Mouse (Mus musculus) skeletal muscle tissue, adult 2 months (tissue): Measurements from ENCODE around the gene 2010111I01Rik.
"Not testable (repeated sequence)": the region's sequence is repeated elsewhere in the genome, so short reads cannot be mapped to it uniquely, and the experiment has no call there.

Experiments
- DNase-seq: peaks from one replicate; pipeline ENCODE4 v3.0.0-alpha.2; 2012; ENCODE audit warnings: low read depth, low spot score

The 2010111I01Rik gene

DNA sequence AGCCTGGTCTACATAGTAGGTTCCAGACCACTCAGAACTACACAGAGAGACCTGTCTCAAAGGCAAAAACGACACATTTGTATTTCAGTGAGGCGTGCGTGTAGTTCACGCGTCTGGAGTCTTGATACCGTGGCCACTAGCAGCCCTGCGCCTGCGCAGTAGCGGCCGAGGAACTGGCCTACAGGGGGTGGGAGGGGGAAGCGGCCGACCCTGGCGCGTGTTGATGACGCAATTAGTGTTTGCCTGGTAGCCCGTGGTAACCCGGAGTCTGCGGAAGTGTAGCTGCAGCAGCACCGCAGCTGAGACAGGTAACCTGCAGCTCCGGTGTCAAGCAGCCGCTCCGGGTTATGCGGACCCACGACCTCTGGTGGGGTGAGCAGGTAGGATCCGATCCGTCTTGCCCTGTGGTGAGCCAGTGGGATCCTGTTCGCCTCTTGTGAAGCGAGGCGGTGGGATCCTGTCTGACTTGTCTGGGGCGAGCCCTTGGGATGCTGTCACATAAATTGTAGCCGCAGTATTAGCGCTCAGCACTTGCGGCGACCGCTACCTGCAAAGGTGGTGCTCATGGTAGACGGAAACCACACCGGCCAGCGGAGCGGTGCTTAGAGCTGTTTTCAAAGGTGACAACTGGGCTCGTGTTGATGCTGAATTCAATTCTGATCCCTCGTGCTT, at the start of gene 2010111I01Rik:
Gene 2010111I01Rik (plus strand): TSS at position 254 of the 672 bp plus-strand sequence.
- peak; percentile 96 for DNase-seq

DNA sequence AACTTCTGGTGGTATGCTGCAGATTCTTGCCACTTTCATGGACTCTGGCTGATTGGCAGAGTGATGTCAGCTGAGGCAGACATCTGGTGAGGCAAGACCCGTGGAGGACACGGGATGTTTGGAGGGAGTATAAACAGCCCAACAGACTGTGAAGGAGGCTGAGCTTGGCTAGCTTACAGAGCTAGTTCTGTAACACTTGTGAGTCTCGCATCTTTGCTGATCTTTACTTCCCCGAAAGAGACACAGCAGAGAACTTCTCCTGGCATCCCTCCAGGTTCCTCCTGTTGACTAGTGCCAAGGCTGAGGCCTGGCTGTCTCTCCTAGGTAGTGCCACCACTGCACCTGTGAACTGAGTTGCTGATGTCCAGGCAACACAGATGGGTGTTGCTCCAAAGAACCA, 48.0 kb upstream of the 2010111I01Rik start:
- DNase-seq = no peak

DNA sequence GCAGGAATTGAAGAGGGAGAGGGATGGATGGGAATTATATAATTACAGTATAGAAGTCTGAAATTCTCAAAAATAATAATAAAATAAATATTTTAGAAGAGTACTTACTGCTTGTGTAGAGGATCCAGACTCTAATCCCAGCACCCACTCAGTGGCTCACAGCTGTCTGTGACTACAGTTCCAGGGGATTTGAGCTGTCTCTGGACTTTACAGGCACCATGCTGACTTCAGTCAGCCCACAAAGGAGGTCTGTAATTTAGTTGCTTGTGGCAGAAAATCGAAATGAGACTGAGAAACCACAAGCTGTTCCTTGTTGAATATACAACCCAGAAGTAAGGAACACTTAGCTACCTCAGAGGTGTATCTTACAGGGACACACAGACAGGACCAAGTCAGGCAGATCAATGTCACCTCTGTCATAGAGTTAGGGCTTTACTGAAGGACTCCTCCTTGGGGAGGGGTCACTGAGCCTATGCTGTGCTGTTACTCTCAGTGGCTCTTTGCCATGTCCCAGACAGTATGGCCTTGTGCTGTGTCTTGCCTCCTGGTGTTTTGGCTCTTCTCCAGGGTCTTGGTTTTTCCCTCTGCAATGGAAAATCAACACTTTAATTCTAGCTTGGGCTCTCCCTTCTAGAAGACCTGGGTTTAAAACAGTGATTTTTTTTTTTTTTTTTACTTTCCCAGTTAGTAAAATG, 47.1 kb upstream of the 2010111I01Rik start:
- no peak for DNase-seq

DNA sequence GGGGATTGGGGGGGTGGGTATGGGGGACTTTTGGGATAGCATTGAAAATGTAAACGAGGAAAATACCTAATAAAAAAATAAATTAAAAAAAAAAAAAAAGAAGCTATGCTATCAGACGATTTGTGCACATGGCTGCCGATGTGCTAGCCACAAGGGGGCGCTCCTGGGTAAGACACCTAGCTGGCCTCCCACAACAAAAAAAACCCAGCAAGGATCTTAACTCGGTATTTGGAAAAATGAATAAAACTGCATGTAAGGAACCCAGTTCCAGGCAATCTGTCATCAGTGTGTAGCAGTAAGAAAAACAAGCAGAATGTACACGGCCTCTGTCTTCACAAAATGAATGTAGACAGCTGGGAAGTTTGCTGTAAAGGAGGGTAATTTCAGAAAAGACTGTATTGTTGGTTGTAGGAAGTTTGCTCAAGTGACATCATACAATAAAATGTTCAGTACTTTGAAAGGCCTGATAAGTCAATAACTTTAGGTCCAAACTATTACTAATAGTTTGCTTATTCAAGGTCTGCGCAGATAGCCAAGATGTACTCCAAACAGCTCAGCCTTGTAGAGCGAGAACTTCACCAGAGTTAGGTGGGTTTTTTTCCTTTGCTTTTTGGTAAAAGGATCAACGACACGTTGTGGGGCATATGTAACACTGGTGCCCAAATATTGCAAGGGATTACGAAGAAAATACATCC, 44.9 kb upstream of the 2010111I01Rik start:
- peak; percentile 45 for DNase-seq

DNA sequence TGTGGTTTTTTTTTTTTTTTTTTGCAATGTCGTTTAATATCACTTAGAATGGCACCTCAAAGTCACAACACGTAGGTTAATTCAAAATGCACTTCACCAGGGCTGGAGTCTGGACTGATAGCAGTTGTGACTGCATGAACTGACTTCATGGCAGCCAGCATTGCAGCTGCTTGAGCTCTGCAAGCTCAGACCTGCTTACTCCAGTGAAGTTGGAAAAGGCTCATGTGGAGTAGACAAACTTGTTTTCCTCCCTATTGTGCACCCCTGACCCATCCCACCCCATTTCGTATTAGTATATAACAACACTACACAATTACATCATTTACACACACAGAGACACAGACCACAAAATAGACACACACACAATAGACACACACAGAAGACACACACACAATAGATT, 42.0 kb upstream of the 2010111I01Rik start:
- no peak for DNase-seq

DNA sequence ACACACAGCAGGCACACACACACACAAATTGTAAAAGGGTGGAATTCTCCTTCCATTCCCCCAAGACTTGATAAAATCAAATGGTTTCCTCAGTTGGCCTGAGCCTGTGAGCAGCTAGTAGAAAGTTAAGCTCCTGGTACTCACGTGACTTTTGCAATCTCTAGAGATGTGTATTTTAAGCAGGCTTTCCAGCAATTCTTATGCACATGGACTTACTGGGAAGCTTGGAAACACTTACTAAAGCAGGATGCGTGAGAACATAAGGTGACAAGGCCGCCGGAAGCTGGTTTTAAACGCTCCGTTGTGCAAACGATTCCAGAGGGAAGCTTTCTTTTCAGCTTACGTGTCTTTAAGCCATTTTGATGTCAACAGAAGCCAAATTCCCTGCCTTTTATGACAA, 41.5 kb upstream of the 2010111I01Rik start:
- no peak for DNase-seq

DNA sequence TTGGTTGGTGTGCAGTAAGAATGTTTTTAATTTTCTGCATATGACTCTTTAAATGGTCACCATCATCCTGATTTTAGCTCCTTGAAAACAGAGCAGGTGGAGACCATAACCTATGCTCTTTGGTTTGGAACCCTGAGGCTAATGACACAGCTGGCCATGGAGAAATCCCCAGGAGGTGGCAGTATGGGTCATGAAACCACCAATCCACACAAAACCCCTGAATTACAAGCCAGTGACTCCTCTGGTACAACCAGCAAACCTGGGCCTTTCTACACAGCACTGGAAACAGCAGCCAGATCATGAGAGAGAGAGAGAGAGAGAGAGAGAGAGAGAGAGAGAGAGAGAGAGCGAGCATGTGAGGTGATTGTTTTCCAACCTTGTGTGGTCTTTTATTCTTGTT, 38.2 kb upstream of the 2010111I01Rik start:
- no peak for DNase-seq

DNA sequence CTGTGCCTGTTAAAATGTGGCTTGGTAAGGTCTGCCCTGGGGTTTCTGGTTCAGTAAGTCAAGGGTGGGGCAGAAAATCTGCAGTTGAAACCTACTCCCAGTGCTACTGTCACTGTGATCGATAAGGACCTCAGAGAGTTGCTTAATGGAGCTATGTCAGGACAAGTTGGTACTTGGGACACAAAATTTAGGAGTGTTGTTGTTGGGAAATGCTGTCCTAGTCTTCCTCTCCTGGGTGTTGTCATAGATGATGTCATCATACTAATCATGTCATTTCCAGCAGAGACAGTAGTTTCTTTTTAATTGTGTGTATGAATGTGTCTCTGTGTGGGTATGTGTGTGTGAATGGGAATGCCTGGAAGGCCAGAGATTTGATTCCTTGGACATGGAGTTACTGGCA, 37.2 kb upstream of the 2010111I01Rik start:
- DNase-seq = no peak

DNA sequence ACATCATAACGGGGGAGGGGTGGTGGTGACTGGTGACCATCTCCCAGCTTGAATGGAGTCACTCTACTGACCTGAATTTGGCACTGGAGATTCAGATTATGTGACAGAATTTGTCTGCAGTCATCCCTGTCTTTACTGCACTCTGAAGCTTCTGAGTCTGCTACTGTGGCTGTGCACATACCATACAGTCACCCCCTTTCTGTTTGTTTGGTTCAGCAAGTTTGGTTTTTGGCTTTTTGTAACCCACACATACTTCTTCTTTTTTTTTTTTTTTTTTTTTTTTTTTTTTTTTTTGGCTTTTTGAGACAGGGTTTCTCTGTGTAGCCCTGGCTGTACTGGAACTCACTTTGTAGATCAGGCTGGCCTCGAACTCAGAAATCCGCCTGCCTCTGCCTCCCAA, 35.5 kb upstream of the 2010111I01Rik start:
- DNase-seq = not testable (repeated sequence)

DNA sequence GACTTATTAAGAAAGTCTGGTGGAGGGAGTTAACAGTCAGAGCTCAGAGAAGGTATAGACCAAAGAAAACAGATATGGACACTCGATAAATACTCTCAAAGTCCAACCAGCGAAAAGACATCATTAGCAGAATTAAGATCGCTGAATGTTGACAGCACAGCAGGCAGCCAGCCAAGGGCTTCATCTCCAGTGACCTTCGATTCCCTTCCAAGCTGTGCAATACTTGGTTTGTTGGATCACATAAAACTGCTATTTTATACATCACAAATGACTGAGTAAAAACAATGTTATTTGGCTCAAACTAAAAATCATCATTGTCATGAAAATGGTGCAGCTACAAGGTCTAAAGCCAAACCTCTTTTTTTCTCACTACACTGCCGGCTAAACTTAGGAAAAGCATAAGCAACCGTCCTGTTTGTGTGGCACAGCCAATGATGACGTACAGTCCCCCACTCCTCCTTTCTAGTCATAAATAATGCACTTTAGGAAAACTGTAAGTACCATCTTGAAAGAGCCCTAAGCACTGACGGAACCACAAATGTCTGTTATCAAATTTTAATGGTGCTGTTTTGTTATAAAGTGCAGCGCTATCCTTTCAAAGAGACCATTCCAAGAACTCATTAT, 34.8 kb upstream of the 2010111I01Rik start:
- DNase-seq = no peak

DNA sequence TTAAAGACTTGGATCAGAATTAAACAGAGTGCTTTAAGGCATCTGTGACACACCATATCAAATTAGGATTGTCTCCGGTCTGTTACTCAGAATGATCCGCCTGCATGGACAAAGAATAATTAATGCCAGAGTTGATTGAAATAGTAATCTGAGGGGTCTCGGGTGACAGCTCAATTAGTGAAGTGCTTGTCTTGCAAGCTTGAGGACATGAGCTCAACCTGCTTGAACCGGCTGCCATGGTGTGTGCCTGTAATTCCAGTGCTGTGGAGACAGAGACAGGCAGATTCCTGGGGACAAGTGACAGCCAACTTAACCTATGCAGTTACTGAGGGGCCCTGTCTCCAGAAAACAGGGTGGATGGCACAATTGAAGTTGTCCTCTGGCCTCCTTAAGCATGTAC, 32.2 kb upstream of the 2010111I01Rik start:
- no peak for DNase-seq

DNA sequence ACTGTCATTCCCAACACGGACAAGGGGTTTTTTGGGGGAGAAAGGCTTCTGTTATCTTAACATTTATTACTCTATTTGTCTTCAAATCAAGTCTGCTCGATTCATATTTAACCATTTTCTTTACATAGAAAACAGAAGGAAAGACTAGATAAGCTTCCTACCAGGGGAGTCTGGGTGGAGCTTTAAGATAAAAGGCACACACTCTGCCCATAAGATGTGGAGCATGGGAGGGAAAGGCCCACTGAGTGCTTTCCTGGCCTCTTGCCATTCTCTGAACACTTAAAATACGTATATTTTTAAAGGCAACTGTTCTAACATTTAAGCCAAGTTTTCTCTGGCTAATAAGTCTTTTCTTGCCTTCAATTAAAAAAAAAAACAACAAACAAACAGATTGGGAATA, 25.3 kb upstream of the 2010111I01Rik start:
- DNase-seq = no peak

DNA sequence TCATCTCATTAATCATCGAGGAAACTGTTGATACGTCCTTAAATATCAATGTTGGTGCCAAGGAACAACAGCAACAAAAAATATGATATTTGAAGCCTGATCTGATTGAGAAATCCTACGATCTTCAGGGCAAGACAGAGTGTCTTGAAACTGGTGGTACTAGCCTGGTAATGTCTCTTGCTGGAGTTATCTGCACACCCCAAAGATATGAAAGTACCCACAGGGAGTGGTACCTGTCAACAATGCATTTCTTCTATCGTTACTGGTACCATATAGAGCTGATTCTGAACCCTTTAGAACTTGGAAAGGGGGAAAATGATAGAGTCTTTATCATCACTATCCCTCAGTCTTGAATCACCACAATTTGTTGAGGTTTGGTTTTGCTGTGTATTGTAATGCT, 24.9 kb upstream of the 2010111I01Rik start:
- DNase-seq = no peak

DNA sequence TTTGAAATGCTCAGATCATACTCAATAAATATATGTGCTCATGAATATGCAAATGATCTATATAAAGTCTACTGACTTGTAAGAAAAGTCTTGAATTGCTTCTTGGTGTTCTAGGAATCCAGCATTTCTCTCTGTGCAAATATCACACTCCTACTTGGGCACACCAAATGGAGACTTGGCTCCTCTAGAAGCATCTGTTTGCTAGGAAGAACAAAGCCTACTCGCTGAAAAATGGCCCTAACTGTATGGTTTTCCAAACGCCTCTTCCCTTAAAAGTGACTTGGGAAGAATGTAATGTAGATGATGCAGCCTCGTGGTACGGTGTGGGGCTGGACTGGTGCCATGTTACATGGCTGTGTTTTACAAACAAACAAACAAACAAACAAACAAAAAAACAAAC, 24.0 kb upstream of the 2010111I01Rik start:
- DNase-seq = no peak

DNA sequence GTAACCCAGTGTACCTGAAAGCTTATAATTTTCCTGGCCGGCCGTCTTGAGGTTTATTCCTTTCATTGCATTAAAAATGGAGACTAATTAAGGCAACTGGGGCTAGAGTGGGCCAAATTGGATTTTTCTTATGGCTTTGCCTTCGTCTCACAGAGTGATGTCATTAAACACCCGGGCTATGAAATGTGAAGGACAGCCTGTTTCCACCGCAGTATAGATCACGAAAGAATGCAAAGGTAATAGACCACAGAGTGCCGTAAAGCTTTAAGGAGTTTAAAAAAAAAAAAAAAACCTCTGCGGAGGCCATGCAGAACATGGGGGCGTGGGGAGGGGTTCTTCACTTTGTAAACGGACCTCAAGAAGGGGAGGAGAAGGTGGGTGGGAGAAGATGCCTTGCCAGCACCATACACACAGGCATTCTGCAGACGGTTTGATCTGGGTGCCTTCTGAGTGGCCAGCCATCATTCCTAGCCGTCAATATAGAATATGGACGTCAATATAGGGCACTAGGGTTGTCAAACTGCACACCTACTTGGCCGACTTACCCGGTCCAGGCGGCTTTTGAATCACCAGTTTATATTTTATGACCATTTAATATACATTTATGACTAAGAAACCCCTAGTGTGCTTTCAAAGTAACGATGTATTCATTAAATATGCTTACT, 23.2 kb upstream of the 2010111I01Rik start:
- no peak for DNase-seq

DNA sequence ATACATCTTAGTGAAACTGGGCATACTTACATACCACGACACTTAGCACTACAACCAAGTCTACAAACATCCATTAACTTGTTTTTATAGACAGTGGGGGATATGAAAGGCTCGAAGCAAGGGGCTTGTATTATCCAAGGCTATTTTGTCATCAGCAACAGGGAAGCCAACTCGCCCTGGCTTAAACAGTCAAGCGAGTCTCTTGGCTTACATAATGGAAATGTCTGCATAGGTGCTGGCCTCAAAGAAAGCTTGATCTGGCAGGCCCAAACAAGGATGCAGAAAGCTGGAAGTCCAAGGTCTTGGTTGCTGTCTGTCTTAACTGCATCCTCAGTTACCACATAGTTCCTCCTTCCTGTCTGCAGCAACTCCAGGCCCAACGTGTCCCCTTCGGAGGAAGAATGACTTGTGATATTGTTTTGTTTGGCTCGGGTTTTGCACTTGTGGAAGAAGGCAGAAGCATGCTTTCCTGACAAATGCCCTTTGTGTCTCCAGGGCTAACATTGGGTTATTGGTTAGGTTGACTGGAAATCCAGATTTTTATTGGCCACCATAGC, 21.3 kb upstream of the 2010111I01Rik start:
- DNase-seq = no peak

DNA sequence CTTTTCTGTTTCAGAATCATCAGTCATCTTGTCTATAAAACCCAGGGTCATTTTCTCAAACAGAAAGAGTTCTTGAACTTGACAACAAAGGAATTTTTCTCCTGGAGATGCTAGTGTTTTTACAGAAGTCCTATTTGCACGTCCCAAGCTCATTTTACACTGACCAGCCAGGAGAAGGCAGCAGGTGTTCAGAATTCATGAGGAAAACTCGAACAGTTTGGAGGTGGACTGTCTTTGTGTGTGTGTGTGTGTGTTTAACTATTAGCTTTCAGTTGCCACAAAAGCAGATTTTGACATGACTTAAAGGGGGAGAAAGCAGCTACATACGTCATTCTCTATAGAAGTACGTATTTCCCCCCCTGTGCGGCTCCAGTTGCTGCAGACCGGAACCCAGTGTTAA, 20.6 kb upstream of the 2010111I01Rik start:
- DNase-seq = no peak

DNA sequence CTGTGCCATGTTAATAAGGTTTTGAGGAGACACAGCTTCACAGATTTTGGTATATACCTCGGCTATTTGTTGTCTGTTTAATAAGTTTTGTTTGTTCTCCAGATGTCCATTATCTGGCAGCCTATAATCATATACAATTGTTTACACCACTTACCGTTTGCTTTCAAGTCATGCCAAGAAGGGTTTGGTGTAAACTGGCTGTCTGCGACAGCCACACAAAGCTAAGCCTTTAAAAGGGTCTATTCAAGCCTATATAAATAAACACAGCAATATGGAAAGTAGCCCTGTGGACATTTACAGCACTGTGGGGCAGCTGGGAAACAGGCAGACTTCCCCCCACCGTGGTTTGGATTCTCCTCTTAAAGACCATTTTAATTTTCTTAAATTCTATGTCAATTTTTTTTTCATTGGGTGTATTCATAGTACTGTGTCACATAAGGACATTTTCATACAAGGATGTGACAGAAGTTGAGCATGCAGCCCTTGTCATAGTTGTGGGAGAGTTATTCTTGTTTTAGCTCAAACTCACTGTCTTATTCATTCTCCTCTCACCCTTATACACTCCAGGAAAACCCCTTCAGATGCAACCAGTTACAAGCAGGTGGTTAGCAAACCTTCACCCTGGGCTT, 15.0 kb upstream of the 2010111I01Rik start:
- no peak for DNase-seq

DNA sequence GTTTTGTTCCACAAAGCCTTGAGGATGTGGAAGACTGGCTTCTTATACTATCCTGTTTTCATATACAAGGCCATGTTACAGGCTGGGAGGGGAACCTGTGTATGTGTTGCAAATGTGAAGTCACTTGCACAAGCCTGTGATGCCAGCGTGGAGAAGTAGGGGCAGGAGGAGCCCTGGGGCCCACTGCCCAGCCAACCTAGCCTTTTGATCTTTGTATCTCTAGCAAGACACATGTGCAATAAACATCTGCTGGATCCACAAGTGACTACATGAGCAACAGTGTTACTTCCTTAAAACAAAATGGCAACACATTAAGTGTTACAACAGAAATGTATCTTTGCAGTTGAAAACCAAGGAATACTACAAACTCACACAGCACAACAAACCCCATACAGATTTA, 13.1 kb upstream of the 2010111I01Rik start:
- no peak for DNase-seq

DNA sequence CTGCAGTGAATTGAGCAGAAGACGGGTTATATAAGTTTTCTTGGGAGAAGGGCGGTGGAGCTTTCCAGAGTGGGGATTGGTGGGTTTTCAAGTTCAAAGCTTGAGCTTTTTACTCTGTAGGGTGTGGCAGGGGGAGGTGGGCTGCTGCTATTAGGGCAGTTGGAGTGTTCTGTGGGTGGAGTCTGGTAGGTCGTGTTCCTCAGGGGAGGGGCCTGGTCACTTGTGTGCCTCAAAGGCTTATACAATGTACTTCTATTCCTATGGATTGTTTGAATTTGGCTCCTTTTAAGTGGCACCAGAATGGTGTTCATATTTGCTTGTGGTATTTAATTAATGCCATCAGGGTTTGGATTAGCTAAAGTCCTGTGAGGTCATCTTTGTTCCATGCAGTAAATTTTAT, 12.6 kb upstream of the 2010111I01Rik start:
- DNase-seq = no peak

DNA sequence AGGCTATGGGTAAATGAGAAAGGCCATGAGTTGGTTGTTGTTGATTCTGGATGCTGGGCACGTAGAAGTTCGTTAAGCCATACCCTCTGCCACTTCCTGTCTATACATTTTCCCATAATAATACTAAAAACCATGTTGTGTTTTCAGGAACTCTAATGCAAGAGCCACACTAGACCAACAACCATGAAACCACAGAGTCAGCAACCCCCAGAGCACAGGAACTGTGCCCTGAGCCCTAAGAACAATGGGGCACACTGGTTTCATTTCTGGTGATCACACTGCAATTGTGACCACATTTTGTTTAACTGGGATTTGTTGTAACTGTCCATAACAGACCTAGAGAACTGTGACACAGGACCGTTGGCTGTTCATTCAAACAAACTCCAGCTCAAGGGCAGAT, 12.1 kb upstream of the 2010111I01Rik start:
- no peak for DNase-seq
